Mouse (Mus musculus): ENCODE measurements around the gene Calb2.

GRCm38 (mm10) chr8:110140156-110140555 lies 27.9 kb downstream of the Calb2 start:
- TF ChIP-seq POLR2A (IDR thresholded peaks at IDR 0.05; ENCODE audit: low read depth, low read length) (no peak), CTCF (conservative IDR thresholded peaks at IDR 0.05; ENCODE audit: insufficient read depth, insufficient read length, low read depth, low read length) (no peak)

All from kidney, adult 2 months (tissue).